Mouse (Mus musculus) myocyte (in vitro differentiated cells): ENCODE results near the gene Recql5. TPM values are rescaled to one million over a fixed set of nuclear protein-coding genes. Genes with fewer than 3 reads are reported as not detected.

ENCODE experiments used
- H3K27me3 ChIP-seq: one replicate; pipeline ENCODE4 v1.6.1; 2011; ENCODE audit not compliant: control insufficient read depth, insufficient read depth, insufficient read length
- H3K36me3 ChIP-seq: one replicate; pipeline ENCODE4 v1.6.1; 2011; ENCODE audit not compliant: control insufficient read depth, insufficient read depth
- H3K4me2 ChIP-seq: one replicate; pipeline ENCODE4 v1.6.1; 2011; ENCODE audit warnings: low read depth, control low read depth
- H3K4me3 ChIP-seq: one replicate; pipeline ENCODE4 v1.5.1; 2011; ENCODE audit warnings: mild to moderate bottlenecking, control low read depth, moderate library complexity
- H3K79me2 ChIP-seq: one replicate; pipeline ENCODE4 v1.6.1; 2011; ENCODE audit not compliant: control insufficient read depth, insufficient read depth
- H3ac ChIP-seq: one replicate; pipeline ENCODE4 v1.6.1; 2011; ENCODE audit not compliant: control insufficient read depth, insufficient read length
- CEBPB ChIP-seq: IDR thresholded peaks from 2 replicates; pipeline ENCODE4 v1.6.1; 2011; ENCODE audit warnings: mild to moderate bottlenecking, moderate library complexity; ENCODE audit not compliant: poor library complexity, insufficient read depth, severe bottlenecking
- E2F4 ChIP-seq: IDR thresholded peaks from one replicate; pipeline ENCODE4 v1.6.1; 2011; ENCODE audit warnings: mild to moderate bottlenecking, control low read depth, moderate library complexity; ENCODE audit not compliant: insufficient read depth
- MAX ChIP-seq: IDR thresholded peaks from one replicate; pipeline ENCODE4 v1.6.1; 2011; ENCODE audit warnings: low read depth, mild to moderate bottlenecking, control low read depth
- MYOD1 ChIP-seq, 3 experiments: IDR thresholded peaks; one replicate each; pipeline ENCODE4 v1.6.1; 2011; ENCODE audit warnings: control low read depth in 2 of 3, low read depth in 2 of 3, mild to moderate bottlenecking in 2 of 3, moderate library complexity in 1 of 3; ENCODE audit not compliant: insufficient read length in 2 of 3, control insufficient read depth in 1 of 3
- MYOG ChIP-seq, 3 experiments: IDR thresholded peaks; one replicate each; pipeline ENCODE4 v1.6.1; 2011; ENCODE audit warnings: control low read depth in 2 of 3, low read depth in 2 of 3, mild to moderate bottlenecking in 2 of 3; ENCODE audit not compliant: insufficient read length in 2 of 3, control insufficient read depth in 1 of 3, insufficient read depth in 1 of 3
- POLR2A ChIP-seq: IDR thresholded peaks from one replicate; pipeline ENCODE4 v1.6.1; 2011; ENCODE audit warnings: low read depth, mild to moderate bottlenecking, control low read depth, moderate library complexity; ENCODE audit not compliant: insufficient read length
- POLR2AphosphoS2 ChIP-seq: IDR thresholded peaks from one replicate; pipeline ENCODE4 v1.6.1; 2011; ENCODE audit warnings: low read depth, control low read depth; ENCODE audit not compliant: insufficient read length
- REST ChIP-seq: IDR thresholded peaks from one replicate; pipeline ENCODE4 v1.6.1; 2011; ENCODE audit warnings: mild to moderate bottlenecking, control low read depth, moderate library complexity; ENCODE audit not compliant: insufficient read depth, insufficient read length
- SRF ChIP-seq: IDR thresholded peaks from one replicate; pipeline ENCODE4 v1.6.1; 2011; ENCODE audit warnings: low read depth; ENCODE audit not compliant: control insufficient read depth, insufficient read length
- TCF12 ChIP-seq: IDR thresholded peaks from one replicate; pipeline ENCODE4 v1.6.1; 2011; ENCODE audit warnings: mild to moderate bottlenecking, control low read depth; ENCODE audit not compliant: poor library complexity, insufficient read depth, severe bottlenecking
- TCF3 ChIP-seq: IDR thresholded peaks from one replicate; pipeline ENCODE4 v1.6.1; 2011; ENCODE audit warnings: low read depth, control low read depth; ENCODE audit not compliant: insufficient read length
- USF1 ChIP-seq: IDR thresholded peaks from one replicate; pipeline ENCODE4 v1.6.1; 2011; ENCODE audit warnings: low read depth, mild to moderate bottlenecking, control low read depth, moderate library complexity
- polyA plus RNA-seq: library from polyadenylated mRNA; unstranded; fragments of >200 nt; fragmentation: generic; extraction: Trizol; gene quantifications from one replicate; pipeline ENCODE4 v1.2.1, GENCODE M21; 2012; ENCODE audit warnings: missing spikeins

Recql5 gene
- polyA plus RNA-seq, 1 experiment: 13.1 TPM

- no peaks in the 10 kb centered on the region for H3K27me3 ChIP-seq
- TF ChIP-seq TCF12 (no peak), REST (no peak), TCF3 (no peak), E2F4 (no peak), CEBPB (no peak), MAX (no peak), MYOD1 (IDR thresholded peaks at IDR 0.05; ENCODE audit: control insufficient read depth in 1 of 3, insufficient read length in 2 of 3, low read depth in 2 of 3) (peak in 1 of 3 experiments; percentile 30), MYOG (IDR thresholded peaks at IDR 0.05; ENCODE audit: control insufficient read depth in 1 of 3, insufficient read depth in 1 of 3, insufficient read length in 2 of 3, low read depth in 2 of 3) (peak in 1 of 3 experiments; percentile 5), POLR2AphosphoS2 (no peak), USF1 (no peak), SRF (no peak), POLR2A (no peak)
- no peaks in the 10 kb centered on the region for H3K36me3 ChIP-seq
- H3ac ChIP-seq: no peak within 1 kb of the TSS
- H3K79me2 ChIP-seq: no peaks in the 10 kb centered on the region
- no peak within 1 kb of the TSS for H3K4me3 ChIP-seq
- no peak within 1 kb of the TSS for H3K4me2 ChIP-seq
These were observed 41.2 kb upstream of the Recql5 start, which contains the start of gene Itgb4 for GRCm38 (mm10) chr11:115974309-115975082. Gene Itgb4 (plus strand): TSS chr11:115974709.

DNA sequence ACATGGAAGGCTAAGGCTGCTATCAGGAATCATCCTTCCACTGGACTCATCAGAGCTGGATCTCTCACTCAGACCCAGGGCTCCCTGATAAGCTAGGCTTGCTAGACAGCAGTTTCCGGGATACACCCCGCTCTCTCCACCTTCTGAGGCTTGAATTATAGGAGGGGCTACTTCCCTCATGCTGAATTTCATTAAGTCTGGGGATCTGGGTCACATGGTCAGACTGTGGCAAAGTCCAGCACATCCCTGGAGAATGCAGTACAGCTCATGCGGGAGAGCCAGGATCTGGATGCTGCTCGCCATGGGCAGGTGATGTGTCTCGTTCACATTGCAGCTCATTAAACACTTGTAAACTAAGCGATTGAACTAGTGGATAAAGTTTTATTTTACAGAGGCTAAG, 37.7 kb upstream of the Recql5 start:
- no peaks in the 10 kb centered on the region for H3K79me2 ChIP-seq
- TF ChIP-seq USF1 (peak; percentile 89), TCF12 (no peak), CEBPB (no peak)
- no peak overlapping the region for H3K4me3 ChIP-seq
- no peaks in the 10 kb centered on the region for H3K27me3 ChIP-seq
- H3K36me3 ChIP-seq: peaks cover 9% of the 10 kb centered on the region
- H3K4me2 ChIP-seq: peak overlapping the region; percentile 15
- no peak overlapping the region for H3ac ChIP-seq

- Histone ChIP-seq H3K36me3 (peaks cover 14% of the 10 kb centered on the region), H3ac (no peak overlapping the region), H3K27me3 (no peaks in the 10 kb centered on the region), H3K4me2 (peak overlapping the region; percentile 15), H3K79me2 (no peaks in the 10 kb centered on the region), H3K4me3 (no peak overlapping the region)
- TF ChIP-seq USF1 (no peak), E2F4 (no peak), MYOG (IDR thresholded peaks at IDR 0.05; ENCODE audit: control insufficient read depth in 1 of 3, insufficient read depth in 1 of 3, insufficient read length in 2 of 3, low read depth in 2 of 3) (no peak), CEBPB (no peak), POLR2AphosphoS2 (no peak), MAX (no peak), SRF (no peak), MYOD1 (IDR thresholded peaks at IDR 0.05; ENCODE audit: control insufficient read depth in 1 of 3, insufficient read length in 2 of 3, low read depth in 2 of 3) (no peak), REST (no peak), TCF12 (no peak), POLR2A (no peak), TCF3 (no peak)
These were observed 36.9 kb upstream of the Recql5 start for GRCm38 (mm10) chr11:115970006-115970673.

DNA sequence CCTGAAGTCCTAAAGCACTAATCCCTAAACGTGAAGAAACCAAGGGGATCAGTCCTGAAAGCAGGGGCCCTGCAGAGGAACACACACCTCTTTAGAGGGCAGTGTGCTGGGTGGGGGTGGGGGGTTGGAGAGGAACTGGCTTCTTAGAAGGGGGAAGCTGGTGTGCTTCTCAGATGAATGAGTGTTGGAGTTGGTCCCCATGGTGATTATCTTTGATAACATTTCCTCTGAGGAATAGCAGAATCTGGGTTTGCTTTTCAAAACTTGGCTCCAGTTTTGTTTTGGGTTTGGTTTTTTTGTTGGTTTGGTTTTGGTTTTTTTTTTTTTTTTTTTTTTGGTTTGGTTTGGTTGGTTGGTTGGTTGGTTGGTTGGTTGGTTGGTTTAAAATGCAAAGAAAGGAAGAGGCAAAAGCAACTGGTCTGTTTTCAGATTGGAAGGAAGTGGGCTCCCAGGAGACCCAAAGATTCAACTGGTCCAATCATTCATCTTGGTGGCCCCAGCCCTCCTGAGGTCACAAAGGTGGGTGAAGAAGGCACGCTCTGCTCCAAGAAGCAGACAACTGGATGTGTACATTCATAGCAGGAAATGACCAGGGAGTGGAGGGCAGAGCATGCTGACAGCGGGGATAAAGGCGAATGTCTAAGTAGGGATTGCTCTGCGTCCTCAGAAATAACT, 35.6 kb upstream of the Recql5 start:
- no peaks in the 10 kb centered on the region for H3K27me3 ChIP-seq
- no peak for TF ChIP-seq MYOG (IDR thresholded peaks at IDR 0.05; ENCODE audit: control insufficient read depth in 1 of 3, insufficient read depth in 1 of 3, insufficient read length in 2 of 3, low read depth in 2 of 3)
- no peak for TF ChIP-seq MAX
- TF ChIP-seq TCF3: no peak
- TF ChIP-seq SRF: no peak
- no peak for TF ChIP-seq TCF12
- TF ChIP-seq MYOD1 (IDR thresholded peaks at IDR 0.05; ENCODE audit: control insufficient read depth in 1 of 3, insufficient read length in 2 of 3, low read depth in 2 of 3): no peak
- no peak for TF ChIP-seq USF1
- TF ChIP-seq POLR2A: no peak
- no peak for TF ChIP-seq REST
- no peak for TF ChIP-seq POLR2AphosphoS2
- TF ChIP-seq E2F4: no peak
- TF ChIP-seq CEBPB: no peak

More for the DNA sequence above, 35.6 kb upstream of the Recql5 start:
- Histone ChIP-seq H3K4me2 (no peak overlapping the region), H3ac (no peak overlapping the region), H3K79me2 (no peaks in the 10 kb centered on the region), H3K4me3 (no peak overlapping the region), H3K36me3 (peaks cover 20% of the 10 kb centered on the region)
